Mouse (Mus musculus) MEL (cell line): ENCODE results near the gene Tpx2.

Experiments used
- BHLHE40 ChIP-seq: IDR thresholded peaks from 2 replicates; pipeline ENCODE4 v1.6.1; 2012; ENCODE audit warnings: low read depth, mild to moderate bottlenecking, inconsistent platforms, low read length, improper control_type of control experiment, borderline replicate concordance
- CHD2 ChIP-seq: IDR thresholded peaks from 2 replicates; pipeline ENCODE4 v1.6.1; 2011; ENCODE audit warnings: low read length, improper control_type of control experiment
- CTCF ChIP-seq, 3 experiments: IDR thresholded peaks in 2 of 3; conservative IDR thresholded peaks in 1 of 3; 2 replicates each; pipeline ENCODE4 v1.5.1; 2011 to 2012; ENCODE audit warnings: low read length in 3 of 3, low read depth in 2 of 3, mild to moderate bottlenecking in 2 of 3, improper control_type of control experiment in 1 of 3, inconsistent platforms in 1 of 3, mixed read lengths in 1 of 3, moderate library complexity in 1 of 3; ENCODE audit not compliant: control insufficient read depth in 1 of 3, insufficient read depth in 1 of 3, poor library complexity in 1 of 3, severe bottlenecking in 1 of 3
- GABPA ChIP-seq: IDR thresholded peaks from 2 replicates; pipeline ENCODE4 v1.6.1; 2012; ENCODE audit warnings: low read depth, mild to moderate bottlenecking, inconsistent platforms, low read length, improper control_type of control experiment, moderate library complexity
- POLR2A ChIP-seq, 2 experiments: IDR thresholded peaks; 2 replicates each; pipeline ENCODE4 v1.6.1; 2011 to 2012; ENCODE audit warnings: low read length in 2 of 2, mild to moderate bottlenecking in 2 of 2, control low read depth in 1 of 2, improper control_type of control experiment in 1 of 2, low read depth in 1 of 2, moderate library complexity in 1 of 2; ENCODE audit not compliant: control insufficient read depth in 1 of 2, insufficient read depth in 1 of 2, poor library complexity in 1 of 2
- POLR2AphosphoS2 ChIP-seq: IDR thresholded peaks from 2 replicates; pipeline ENCODE4 v1.6.1; 2011; ENCODE audit warnings: low read length, improper control_type of control experiment
- POLR2AphosphoS5 ChIP-seq: IDR thresholded peaks from 2 replicates; pipeline ENCODE4 v1.6.1; 2012; ENCODE audit warnings: low read depth, borderline replicate concordance, mild to moderate bottlenecking, inconsistent platforms, low read length, moderate library complexity, mixed read lengths
- SMC3 ChIP-seq: IDR thresholded peaks from 2 replicates; pipeline ENCODE4 v1.6.1; 2011; ENCODE audit warnings: low read depth, low read length, improper control_type of control experiment
- USF2 ChIP-seq, 2 experiments: IDR thresholded peaks; 2 replicates each; pipeline ENCODE4 v1.6.1; 2011 to 2012; ENCODE audit warnings: improper control_type of control experiment in 2 of 2, low read length in 2 of 2, borderline replicate concordance in 1 of 2, inconsistent platforms in 1 of 2, low read depth in 1 of 2, mild to moderate bottlenecking in 1 of 2; ENCODE audit not compliant: insufficient read depth in 1 of 2
- ZMIZ1 ChIP-seq: IDR thresholded peaks from 2 replicates; pipeline ENCODE4 v1.6.1; 2012; ENCODE audit warnings: low read depth, mild to moderate bottlenecking, inconsistent platforms, low read length, improper control_type of control experiment, moderate library complexity

- TF ChIP-seq POLR2AphosphoS2 (no peak), CHD2 (no peak), CTCF (IDR thresholded peaks at IDR 0.05 in 2 of 3, conservative IDR thresholded peaks at IDR 0.05 in 1 of 3; ENCODE audit: control insufficient read depth in 1 of 3, insufficient read depth in 1 of 3, low read depth in 2 of 3, low read length in 3 of 3, poor library complexity in 1 of 3, severe bottlenecking in 1 of 3) (peak in 2 of 3 experiments; percentile 73 to 99), SMC3 (peak; percentile 86), ZMIZ1 (no peak), GABPA (no peak), POLR2A (IDR thresholded peaks at IDR 0.05; ENCODE audit: control insufficient read depth in 1 of 2, insufficient read depth in 1 of 2, low read depth in 1 of 2, low read length in 2 of 2, poor library complexity in 1 of 2) (no peak), BHLHE40 (0 out of 2 replicates have a peak, but pooled peaks have one; percentile 29), USF2 (IDR thresholded peaks at IDR 0.05; ENCODE audit: borderline replicate concordance in 1 of 2, insufficient read depth in 1 of 2, low read depth in 1 of 2, low read length in 2 of 2) (no peak), POLR2AphosphoS5 (no peak)
Measured at GRCm38 (mm10) chr2:152914310-152915120, 66.8 kb downstream of the Tpx2 start.
